Mouse (Mus musculus) heart, embryonic 15.5 days (tissue): ENCODE results near the gene H2afj. TPM values are rescaled to one million over a fixed set of nuclear protein-coding genes. Genes with fewer than 3 reads are reported as not detected.
A peak's percentile ranks its signal among the peaks of the same experiment; 100 is the strongest.

Experiments used
- ATAC-seq: fragments of 200-750 bp; cut with Nextera tagmentation; replicated peaks from 2 replicates; pipeline ENCODE4 v1.8.0; 2017; ENCODE audit warnings: low read depth, moderate TSS enrichment; ENCODE audit not compliant: insufficient number of reproducible peaks, insufficient read depth, low FRiP score
- H3K27ac ChIP-seq: fragments of 300-500 bp; sonication (generic); 2 replicates; pipeline ENCODE4 v1.5.1; 2015; ENCODE audit warnings: mild to moderate bottlenecking, inconsistent platforms
- H3K27me3 ChIP-seq: fragments of 300-500 bp; sonication (generic); 2 replicates; pipeline ENCODE4 v1.6.1; 2015; ENCODE audit warnings: inconsistent platforms
- H3K36me3 ChIP-seq: fragments of 300-500 bp; sonication (generic); 2 replicates; pipeline ENCODE4 v1.6.1; 2015; ENCODE audit warnings: mild to moderate bottlenecking, inconsistent platforms
- H3K4me1 ChIP-seq: fragments of 300-500 bp; sonication (generic); replicated peaks from 2 replicates; pipeline ENCODE4 v1.6.1; 2015; ENCODE audit warnings: inconsistent platforms
- H3K4me2 ChIP-seq: fragments of 300-500 bp; sonication (generic); 2 replicates; pipeline ENCODE4 v1.6.1; 2015; ENCODE audit warnings: inconsistent platforms, mild to moderate bottlenecking, moderate library complexity
- H3K4me3 ChIP-seq: fragments of 300-500 bp; sonication (generic); 2 replicates; pipeline ENCODE4 v1.5.1; 2015; ENCODE audit warnings: mild to moderate bottlenecking, inconsistent platforms
- H3K9ac ChIP-seq: fragments of 300-500 bp; sonication (generic); 2 replicates; pipeline ENCODE4 v1.6.1; 2015; ENCODE audit warnings: mild to moderate bottlenecking, inconsistent platforms
- H3K9me3 ChIP-seq: fragments of 300-500 bp; sonication (generic); replicated peaks from 2 replicates; pipeline ENCODE4 v1.6.1; 2016; ENCODE audit warnings: inconsistent platforms
- WGBS: fragments of 180-500 bp; shearing (Covaris S2); methylation state at CpG from one replicate; pipeline ENCODE4 v1.1.7; 2015; ENCODE audit warnings: mixed read lengths; 5-methylcytosine and 5-hydroxymethylcytosine counted together
- polyA plus RNA-seq: library from polyadenylated mRNA; unstranded; fragments of >200 nt; fragmentation: Nextera tagmentation; extraction: Ambion mirVana; gene quantifications from 2 replicates; pipeline ENCODE4 v1.2.1, GENCODE M21; 2015

The H2afj gene
- polyA plus RNA-seq: 75.6 and 76.8 TPM in 2 replicates

- Histone ChIP-seq H3K4me3 (peak within 1 kb of the TSS; percentile 78), H3K9ac (peak within 1 kb of the TSS; percentile 72), H3K27me3 (no peaks in the 10 kb centered on the region), H3K4me1 (peaks cover 29% of the 10 kb centered on the region), H3K27ac (peak within 1 kb of the TSS; percentile 74), H3K4me2 (peak within 1 kb of the TSS; percentile 94), H3K36me3 (peaks cover 11% of the 10 kb centered on the region), H3K9me3 (no peaks in the 10 kb centered on the region)
- under 1% methylated on average over 34 of the region's 34 CpGs for WGBS
- peak; percentile 86 for ATAC-seq
These were observed at the start of gene H2afj for GRCm38 (mm10) chr6:136808014-136808417. Gene H2afj, plus strand, starts transcription at chr6:136808244.

- Histone ChIP-seq H3K4me1 (peaks cover 11% of the 10 kb centered on the region), H3K4me3 (no peak overlapping the region), H3K27me3 (no peaks in the 10 kb centered on the region), H3K9ac (no peak overlapping the region), H3K36me3 (no peaks in the 10 kb centered on the region), H3K4me2 (no peak overlapping the region), H3K27ac (no peak overlapping the region), H3K9me3 (no peaks in the 10 kb centered on the region)
- WGBS: 28% methylated on average over 1 of the region's 1 CpGs
- ATAC-seq: peak; percentile 47
These were observed 44.1 kb upstream of the H2afj start for GRCm38 (mm10) chr6:136763912-136764311.

- Histone ChIP-seq H3K9me3 (no peaks in the 10 kb centered on the region), H3K36me3 (no peaks in the 10 kb centered on the region), H3K27ac (no peak overlapping the region), H3K4me2 (no peak overlapping the region), H3K4me1 (peaks cover 8% of the 10 kb centered on the region), H3K4me3 (no peak overlapping the region), H3K9ac (no peak overlapping the region), H3K27me3 (no peaks in the 10 kb centered on the region)
- ATAC-seq: no peak
- WGBS: 65% methylated on average over 8 of the region's 8 CpGs
These were observed 38.9 kb upstream of the H2afj start for GRCm38 (mm10) chr6:136769143-136769542.

GRCm38 (mm10) chr6:136769859-136770258 lies 38.2 kb upstream of the H2afj start:
- no peak overlapping the region for H3K4me3 ChIP-seq
- H3K9me3 ChIP-seq: no peaks in the 10 kb centered on the region
- H3K27ac ChIP-seq: no peak overlapping the region
- ATAC-seq: no peak
- no peaks in the 10 kb centered on the region for H3K36me3 ChIP-seq
- 77% methylated on average over 7 of the region's 7 CpGs for WGBS
- H3K4me1 ChIP-seq: 0 out of 2 replicates have a peak, but pooled peaks cover 5% of the 10 kb centered on the region
- no peak overlapping the region for H3K4me2 ChIP-seq
- H3K27me3 ChIP-seq: no peaks in the 10 kb centered on the region
- no peak overlapping the region for H3K9ac ChIP-seq

- H3K27me3 ChIP-seq: no peaks in the 10 kb centered on the region
- no peak overlapping the region for H3K4me3 ChIP-seq
- H3K4me1 ChIP-seq: no peaks in the 10 kb centered on the region
- no peak for ATAC-seq
- no peak overlapping the region for H3K27ac ChIP-seq
- no peak overlapping the region for H3K9ac ChIP-seq
- no peaks in the 10 kb centered on the region for H3K9me3 ChIP-seq
- H3K36me3 ChIP-seq: no peaks in the 10 kb centered on the region
- H3K4me2 ChIP-seq: no peak overlapping the region
- 87% methylated on average over 1 of the region's 1 CpGs for WGBS
These were observed 31.7 kb upstream of the H2afj start for GRCm38 (mm10) chr6:136776392-136776791.

GRCm38 (mm10) chr6:136781377-136781986 lies 26.6 kb upstream of the H2afj start, which contains the start of gene Gucy2c:
Gene Gucy2c, minus strand, starts transcription at chr6:136781765.
- Histone ChIP-seq H3K4me3 (no peak within 1 kb of the TSS), H3K36me3 (no peaks in the 10 kb centered on the region), H3K4me1 (no peaks in the 10 kb centered on the region), H3K4me2 (no peak within 1 kb of the TSS), H3K27me3 (no peaks in the 10 kb centered on the region), H3K27ac (no peak within 1 kb of the TSS), H3K9me3 (no peaks in the 10 kb centered on the region), H3K9ac (no peak within 1 kb of the TSS)
- no peak for ATAC-seq
- WGBS: 76% methylated on average over 20 of the region's 20 CpGs

GRCm38 (mm10) chr6:136782146-136782545 lies 25.9 kb upstream of the H2afj start:
- Histone ChIP-seq H3K9me3 (no peaks in the 10 kb centered on the region), H3K4me3 (no peak overlapping the region), H3K27ac (no peak overlapping the region), H3K36me3 (no peaks in the 10 kb centered on the region), H3K4me1 (no peaks in the 10 kb centered on the region), H3K9ac (no peak overlapping the region), H3K27me3 (no peaks in the 10 kb centered on the region), H3K4me2 (no peak overlapping the region)
- 79% methylated on average over 12 of the region's 12 CpGs for WGBS
- no peak for ATAC-seq

- ATAC-seq: no peak
- Histone ChIP-seq H3K4me2 (no peak overlapping the region), H3K9me3 (no peaks in the 10 kb centered on the region), H3K36me3 (no peaks in the 10 kb centered on the region), H3K27ac (no peak overlapping the region), H3K27me3 (no peaks in the 10 kb centered on the region), H3K4me3 (no peak overlapping the region), H3K4me1 (no peaks in the 10 kb centered on the region), H3K9ac (no peak overlapping the region)
- 85% methylated on average over 9 of the region's 9 CpGs for WGBS
These were observed 25.3 kb upstream of the H2afj start for GRCm38 (mm10) chr6:136782761-136783160.

GRCm38 (mm10) chr6:136789391-136789971 lies 18.6 kb upstream of the H2afj start:
- H3K4me2 ChIP-seq: no peak overlapping the region
- 53% methylated on average over 5 of the region's 5 CpGs for WGBS
- no peak for ATAC-seq

GRCm38 (mm10) chr6:136792884-136793758 lies 14.9 kb upstream of the H2afj start:
- H3K27me3 ChIP-seq: no peaks in the 10 kb centered on the region
- no peak for ATAC-seq
- H3K36me3 ChIP-seq: no peaks in the 10 kb centered on the region
- no peak overlapping the region for H3K27ac ChIP-seq
- peaks cover 7% of the 10 kb centered on the region for H3K4me1 ChIP-seq
- peak overlapping the region; percentile 39 for H3K9ac ChIP-seq
- 26% methylated on average over 16 of the region's 16 CpGs for WGBS
- H3K4me2 ChIP-seq: peak overlapping the region; percentile 76
- no peaks in the 10 kb centered on the region for H3K9me3 ChIP-seq
- peak overlapping the region; percentile 53 for H3K4me3 ChIP-seq

More at GRCm38 (mm10) chr6:136789391-136789971, 18.6 kb upstream of the H2afj start:
- H3K27ac ChIP-seq: peak overlapping the region; percentile 43; the same call in 1 of the 2 replicates
- no peaks in the 10 kb centered on the region for H3K36me3 ChIP-seq
- H3K9me3 ChIP-seq: no peaks in the 10 kb centered on the region
- peaks cover 7% of the 10 kb centered on the region for H3K4me1 ChIP-seq
- H3K27me3 ChIP-seq: no peaks in the 10 kb centered on the region
- H3K9ac ChIP-seq: no peak overlapping the region
- no peak overlapping the region for H3K4me3 ChIP-seq

- ATAC-seq: 0 out of 2 replicates have a peak, but pooled peaks have one; percentile 20
- H3K9ac ChIP-seq: peak overlapping the region; percentile 39
- WGBS: 1% methylated on average over 24 of the region's 24 CpGs
- H3K4me3 ChIP-seq: peak overlapping the region; percentile 53
- H3K27me3 ChIP-seq: no peaks in the 10 kb centered on the region
- H3K36me3 ChIP-seq: no peaks in the 10 kb centered on the region
- H3K27ac ChIP-seq: no peak overlapping the region
- H3K4me1 ChIP-seq: peaks cover 7% of the 10 kb centered on the region
- H3K9me3 ChIP-seq: no peaks in the 10 kb centered on the region
- peak overlapping the region; percentile 76 for H3K4me2 ChIP-seq
These were observed 14.1 kb upstream of the H2afj start for GRCm38 (mm10) chr6:136793831-136794525.
